Mouse (Mus musculus) MEL (cell line): ENCODE measurements around the gene Zfp990.
"Not testable (repeated sequence)": the region's sequence is repeated elsewhere in the genome, so short reads cannot be mapped to it uniquely, and the experiment has no call there.

Experiments
- CTCF ChIP-seq, 3 experiments: IDR thresholded peaks in 2 of 3; conservative IDR thresholded peaks in 1 of 3; 2 replicates each; pipeline ENCODE4 v1.5.1; 2011 to 2012; ENCODE audit warnings: low read length in 3 of 3, low read depth in 2 of 3, mild to moderate bottlenecking in 2 of 3, improper control_type of control experiment in 1 of 3, inconsistent platforms in 1 of 3, mixed read lengths in 1 of 3, moderate library complexity in 1 of 3; ENCODE audit not compliant: control insufficient read depth in 1 of 3, insufficient read depth in 1 of 3, poor library complexity in 1 of 3, severe bottlenecking in 1 of 3
- MAZ ChIP-seq: IDR thresholded peaks from 2 replicates; pipeline ENCODE4 v1.6.1; 2012; ENCODE audit warnings: low read depth, mild to moderate bottlenecking, inconsistent platforms, low read length, improper control_type of control experiment
- MEF2A ChIP-seq: IDR thresholded peaks from 2 replicates; pipeline ENCODE4 v1.6.1; 2014; ENCODE audit warnings: low read depth, mild to moderate bottlenecking, inconsistent platforms, low read length, improper control_type of control experiment; ENCODE audit not compliant: poor library complexity, insufficient replicate concordance, severe bottlenecking; ENCODE audit errors: extremely low read depth
- NELFE ChIP-seq: IDR thresholded peaks from 2 replicates; pipeline ENCODE4 v1.6.1; 2011; ENCODE audit warnings: low read depth, low read length, improper control_type of control experiment

GRCm38 (mm10) chr4:145546477-145546876 is 35.9 kb downstream of the Zfp990 start:
- not testable (repeated sequence) for TF ChIP-seq NELFE; CTCF (IDR thresholded peaks at IDR 0.05 in 2 of 3, conservative IDR thresholded peaks at IDR 0.05 in 1 of 3; ENCODE audit: control insufficient read depth in 1 of 3, insufficient read depth in 1 of 3, low read depth in 2 of 3, low read length in 3 of 3, poor library complexity in 1 of 3, severe bottlenecking in 1 of 3); MEF2A; MAZ
